Mouse (Mus musculus): ENCODE data around the gene Tril.
A peak's percentile ranks its signal among the peaks of the same experiment; 100 is the strongest.

Tril gene

DNA sequence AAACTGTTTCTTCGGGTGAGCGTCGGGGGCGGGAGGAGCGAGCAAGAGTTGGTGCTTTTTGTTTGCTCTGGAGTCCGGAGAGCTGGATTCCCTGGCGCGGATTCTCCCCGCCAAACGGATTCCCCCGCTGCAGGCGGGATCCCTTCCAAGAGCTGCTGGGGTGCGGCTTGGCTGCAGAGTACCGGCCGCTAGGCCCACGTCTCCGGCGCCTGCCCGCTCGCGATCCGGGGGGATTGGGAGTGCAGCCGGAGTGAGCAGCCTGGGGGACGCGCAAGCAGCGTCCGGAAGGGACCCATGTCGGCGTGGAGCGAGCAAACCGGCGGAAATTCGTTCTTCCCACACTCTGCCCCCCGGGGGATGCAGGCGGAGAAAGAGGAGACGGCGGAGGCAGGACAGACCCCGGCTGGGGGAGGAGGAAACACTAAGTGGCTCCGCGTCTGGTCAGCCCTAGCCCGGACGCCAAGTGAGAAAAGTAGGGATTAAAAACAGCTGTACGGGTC is at the start of gene Tril:
Tril (minus strand) TSS at position 345 of the 500 bp plus-strand sequence.
- DNase-seq (ENCODE audit: extremely low spot score, low spot score): no peak

DNA sequence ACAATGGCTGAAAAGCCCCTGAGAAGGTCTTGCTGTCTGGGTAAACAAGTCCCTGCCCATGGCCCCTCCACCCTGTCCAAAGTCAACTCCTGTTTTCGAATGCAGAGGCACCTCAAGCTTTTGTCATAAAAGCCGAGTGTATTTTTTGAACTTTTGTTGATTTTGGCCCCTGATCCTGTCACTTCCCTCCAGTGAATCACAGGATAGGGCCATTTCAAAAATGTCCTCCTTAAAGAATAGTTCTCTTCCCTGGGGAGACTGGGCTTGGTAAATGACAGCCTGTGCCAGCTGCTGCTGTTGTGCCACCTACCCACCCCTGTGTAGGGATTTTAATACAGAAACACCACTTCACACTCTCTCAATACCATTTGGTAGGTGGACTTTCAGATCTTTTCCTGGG is 42.4 kb upstream of the Tril start:
- no peak for DNase-seq (ENCODE audit: extremely low spot score, low spot score)

DNA sequence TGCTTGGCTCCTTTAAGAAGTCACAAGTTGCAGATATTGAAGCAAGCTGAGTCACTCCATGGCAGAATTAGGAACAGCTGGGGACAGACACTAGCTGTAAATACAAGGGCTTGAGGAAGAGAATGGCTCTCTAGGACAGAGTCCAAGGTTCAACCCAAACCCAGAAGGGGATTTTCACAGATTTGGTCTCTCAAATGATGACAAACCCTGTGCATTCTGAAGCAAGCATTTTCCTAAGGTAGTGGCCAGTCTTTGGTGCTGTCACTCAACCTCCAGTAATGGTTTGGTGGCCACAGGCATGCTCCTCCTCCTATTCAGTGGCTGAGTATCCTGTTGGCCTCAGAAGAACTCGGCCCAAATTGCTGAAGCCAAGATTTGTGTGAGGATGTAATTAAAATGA is 38.5 kb upstream of the Tril start:
- DNase-seq (ENCODE audit: extremely low spot score, low spot score): no peak

DNA sequence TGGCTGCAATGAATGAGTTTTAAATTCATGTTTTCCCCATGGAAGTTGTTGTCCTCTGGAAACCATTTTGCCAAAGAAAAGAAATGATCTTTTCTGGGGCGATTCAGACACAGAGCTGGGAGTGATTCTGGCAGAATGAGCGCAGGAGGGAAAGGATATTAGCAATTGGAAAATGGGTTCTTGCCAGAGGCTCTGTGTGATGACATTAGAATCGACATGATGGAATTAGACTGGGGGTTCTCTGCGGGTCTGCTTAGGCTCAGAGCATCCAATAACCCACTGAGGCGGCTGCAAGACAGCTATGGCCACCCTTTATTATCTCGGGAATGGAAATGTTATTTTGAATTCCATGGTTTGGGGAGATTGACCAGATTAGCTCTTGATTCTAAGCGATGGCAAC is 37.2 kb upstream of the Tril start:
- no peak for DNase-seq (ENCODE audit: extremely low spot score, low spot score)

DNA sequence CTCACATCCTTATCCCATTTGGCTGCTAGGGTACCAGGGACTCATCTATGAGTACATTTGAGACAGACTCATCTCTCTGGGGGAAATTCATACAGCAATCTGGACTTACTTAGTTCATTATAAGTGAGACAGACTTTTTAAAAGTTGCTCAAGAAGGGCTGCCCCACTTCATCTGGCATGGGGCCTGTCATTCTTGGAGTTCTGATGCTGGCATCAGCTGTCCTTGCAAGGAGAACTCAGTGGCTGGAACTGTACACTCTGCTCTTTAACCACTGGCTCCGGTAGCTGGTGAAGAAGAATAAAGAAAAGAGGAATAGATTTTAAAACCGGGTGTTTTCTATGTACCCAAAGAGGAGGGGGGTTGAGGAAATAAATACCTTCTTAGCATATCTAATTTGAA is 36.1 kb upstream of the Tril start:
- DNase-seq (ENCODE audit: extremely low spot score, low spot score): no peak

DNA sequence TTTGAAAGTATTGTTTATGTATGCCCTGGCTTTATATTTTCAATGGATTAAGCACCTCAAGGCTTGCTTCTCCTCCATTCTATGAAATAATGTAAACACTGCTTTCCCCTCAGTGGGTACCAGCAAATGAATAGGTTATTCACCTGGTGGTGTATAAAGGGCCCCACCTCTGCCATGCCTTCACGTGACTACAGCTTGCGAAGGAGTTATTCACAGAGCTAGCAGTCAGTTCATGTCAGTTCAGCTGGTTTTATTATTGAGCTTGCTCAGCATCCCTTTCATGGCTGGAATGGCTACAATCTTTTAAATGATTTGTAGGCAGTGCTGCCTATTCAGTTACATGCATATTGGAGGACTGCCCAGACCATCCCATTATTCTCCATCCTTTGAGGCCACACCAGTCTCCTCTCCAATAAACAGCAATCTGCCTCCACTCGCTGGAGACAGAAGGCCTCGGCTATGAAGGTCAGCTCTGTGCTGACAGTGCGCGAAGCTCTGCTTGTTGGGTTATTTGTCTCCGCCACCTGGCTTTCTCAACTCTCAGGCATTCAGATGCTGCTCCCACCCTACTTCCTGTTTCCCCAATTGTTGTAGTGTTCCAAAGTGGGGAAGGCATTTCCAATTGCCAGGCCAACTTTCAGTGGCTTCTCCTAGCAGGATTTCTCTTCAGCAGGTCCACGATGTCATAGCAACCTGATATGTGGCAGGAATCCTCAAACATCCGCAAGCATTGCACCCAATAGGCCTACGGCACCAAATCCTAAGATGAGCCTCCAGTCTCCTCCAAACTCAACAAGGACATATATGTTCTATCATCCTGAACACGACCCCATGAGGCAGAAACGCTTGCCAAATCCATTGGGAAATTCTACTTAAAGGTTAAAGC is 34.6 kb upstream of the Tril start:
- no peak for DNase-seq (ENCODE audit: extremely low spot score, low spot score)

DNA sequence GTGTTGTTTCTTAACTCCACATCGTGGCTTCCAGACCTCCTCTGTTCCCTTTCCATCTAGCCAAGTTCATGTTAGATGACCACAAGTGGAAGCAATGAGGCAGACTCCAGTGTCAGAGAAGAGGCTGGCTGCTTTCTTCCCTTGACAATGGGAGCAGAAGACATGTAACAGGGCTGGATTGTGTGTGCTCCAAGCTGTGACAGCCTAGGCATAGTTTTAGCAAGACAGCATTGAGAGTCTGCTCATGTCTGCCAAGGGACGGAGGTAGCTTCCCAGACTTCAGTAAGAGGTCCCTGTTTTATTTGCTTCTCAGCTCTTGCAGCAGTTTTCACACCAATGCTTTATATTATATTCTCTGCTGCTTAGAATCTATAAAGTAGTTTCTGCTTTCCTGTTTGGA is 33.6 kb upstream of the Tril start:
- no peak for DNase-seq (ENCODE audit: extremely low spot score, low spot score)

DNA sequence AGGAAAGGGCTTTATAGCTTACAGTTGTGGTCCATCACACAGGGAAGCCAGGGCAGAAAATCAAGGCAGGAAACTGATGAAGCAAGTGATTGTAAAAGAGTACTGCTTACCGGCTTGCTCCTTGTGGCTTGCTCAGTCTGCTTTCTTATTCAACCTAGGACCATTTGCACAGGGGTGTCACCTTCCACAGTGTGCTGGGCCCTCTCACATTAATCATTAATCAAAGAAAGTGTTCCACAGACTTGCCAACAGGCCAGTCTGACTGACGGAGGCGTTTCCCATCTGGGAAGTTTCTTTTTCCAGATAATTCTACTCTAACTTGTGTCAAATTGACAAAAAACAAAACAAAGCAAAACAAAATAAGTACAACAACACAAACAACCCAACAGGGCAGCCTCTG is 32.9 kb upstream of the Tril start:
- DNase-seq (ENCODE audit: extremely low spot score, low spot score): no peak

DNA sequence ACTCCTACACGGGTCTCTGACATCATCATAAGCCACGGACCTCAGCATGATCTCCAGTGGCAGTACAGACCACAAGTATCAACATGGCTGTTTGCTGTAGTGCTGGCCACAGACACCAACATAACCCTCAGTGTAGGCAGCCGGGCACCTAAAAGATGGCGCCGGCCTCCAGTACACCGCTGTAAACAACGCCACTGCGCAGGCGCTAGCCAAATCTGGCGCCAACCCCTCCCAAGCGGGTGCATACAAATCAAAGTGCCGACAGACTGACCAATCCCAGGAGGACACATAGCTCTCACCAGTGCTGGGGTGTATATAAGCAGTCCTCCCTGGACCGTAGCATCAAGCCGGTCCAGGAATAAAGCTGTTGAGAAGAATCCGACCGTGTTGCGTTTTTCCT is 24.0 kb upstream of the Tril start:
- no peak for DNase-seq (ENCODE audit: extremely low spot score, low spot score)

DNA sequence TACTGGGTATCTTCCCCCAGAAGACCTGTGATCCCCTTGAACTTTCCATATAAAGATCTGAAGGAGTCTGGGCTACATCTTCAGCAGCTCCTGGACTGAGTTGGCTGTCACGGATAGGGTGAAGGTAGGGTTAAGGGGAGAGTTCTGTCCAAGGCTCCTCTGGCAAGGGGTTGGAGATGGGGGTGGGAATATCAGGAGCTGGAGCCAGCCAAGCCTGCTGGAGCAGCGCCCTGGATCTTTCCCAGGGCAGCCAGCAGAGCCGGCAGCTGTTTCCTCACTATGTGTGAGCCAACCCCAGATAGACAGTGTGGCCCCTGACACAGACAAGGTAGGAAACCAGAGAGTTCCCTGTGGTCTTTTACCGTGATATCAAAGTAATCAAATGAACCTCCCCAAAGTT is 4.6 kb upstream of the Tril start:
- no peak for DNase-seq (ENCODE audit: extremely low spot score, low spot score)

DNA sequence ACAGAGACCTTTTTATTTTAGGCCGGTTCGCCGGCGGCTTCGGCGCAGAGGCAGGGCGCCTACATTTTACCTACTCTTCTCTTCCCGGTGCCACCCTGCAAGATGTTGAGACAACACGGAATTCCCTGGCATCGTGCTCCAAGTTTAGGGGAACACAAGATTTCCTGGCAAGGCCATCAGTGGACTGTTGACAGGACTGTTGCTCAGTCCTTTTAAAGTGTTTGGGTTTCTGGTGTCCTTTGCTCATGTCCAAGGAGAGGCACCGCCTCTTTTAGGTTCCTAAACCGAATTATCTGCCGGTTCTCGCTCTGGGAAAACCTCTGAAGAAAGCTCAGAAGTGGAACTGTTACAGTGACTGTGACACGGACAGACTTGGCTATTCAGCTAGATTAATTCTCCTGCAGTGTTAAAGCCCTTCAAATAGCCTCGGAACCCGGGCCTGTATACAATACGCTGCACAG is 441 bp upstream of the Tril start:
- DNase-seq (ENCODE audit: extremely low spot score, low spot score): no peak

DNA sequence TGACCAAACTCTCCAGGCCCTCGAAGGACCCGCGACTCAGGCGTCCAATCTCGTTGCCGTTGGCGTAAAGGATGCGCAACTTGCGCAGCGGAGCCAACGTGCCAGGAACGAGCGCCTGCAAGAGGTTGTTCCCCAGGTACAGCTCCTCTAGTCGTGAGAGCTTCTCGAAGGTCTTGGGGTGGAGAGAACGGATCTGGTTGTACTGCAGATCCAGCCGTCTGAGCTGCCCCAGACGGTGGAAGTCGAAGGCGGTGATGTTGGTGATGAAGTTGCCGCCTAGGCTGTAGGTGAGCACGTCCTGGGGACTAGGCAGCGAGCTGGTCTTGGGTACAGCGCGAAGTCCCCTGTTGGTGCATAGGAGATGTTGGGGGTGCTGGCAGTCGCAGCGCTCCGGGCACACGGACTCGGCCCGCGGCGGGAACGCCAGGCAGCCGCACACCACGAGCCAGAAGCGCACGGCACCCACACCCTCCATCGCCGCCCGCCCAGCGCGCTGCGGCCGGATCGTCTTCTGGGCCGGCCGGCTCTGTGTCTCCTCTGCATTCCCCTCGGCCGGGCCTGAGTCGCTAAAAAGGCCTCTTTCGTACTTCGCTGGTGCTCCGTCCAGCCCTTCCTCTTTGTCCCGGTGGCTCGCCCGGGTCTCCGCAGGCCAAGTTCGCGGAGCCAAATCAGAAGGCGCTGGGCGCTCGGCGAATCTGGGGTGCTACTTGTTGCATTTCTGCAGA is 707 bp downstream of the Tril start:
- DNase-seq (ENCODE audit: extremely low spot score, low spot score): peak; percentile 88

DNA sequence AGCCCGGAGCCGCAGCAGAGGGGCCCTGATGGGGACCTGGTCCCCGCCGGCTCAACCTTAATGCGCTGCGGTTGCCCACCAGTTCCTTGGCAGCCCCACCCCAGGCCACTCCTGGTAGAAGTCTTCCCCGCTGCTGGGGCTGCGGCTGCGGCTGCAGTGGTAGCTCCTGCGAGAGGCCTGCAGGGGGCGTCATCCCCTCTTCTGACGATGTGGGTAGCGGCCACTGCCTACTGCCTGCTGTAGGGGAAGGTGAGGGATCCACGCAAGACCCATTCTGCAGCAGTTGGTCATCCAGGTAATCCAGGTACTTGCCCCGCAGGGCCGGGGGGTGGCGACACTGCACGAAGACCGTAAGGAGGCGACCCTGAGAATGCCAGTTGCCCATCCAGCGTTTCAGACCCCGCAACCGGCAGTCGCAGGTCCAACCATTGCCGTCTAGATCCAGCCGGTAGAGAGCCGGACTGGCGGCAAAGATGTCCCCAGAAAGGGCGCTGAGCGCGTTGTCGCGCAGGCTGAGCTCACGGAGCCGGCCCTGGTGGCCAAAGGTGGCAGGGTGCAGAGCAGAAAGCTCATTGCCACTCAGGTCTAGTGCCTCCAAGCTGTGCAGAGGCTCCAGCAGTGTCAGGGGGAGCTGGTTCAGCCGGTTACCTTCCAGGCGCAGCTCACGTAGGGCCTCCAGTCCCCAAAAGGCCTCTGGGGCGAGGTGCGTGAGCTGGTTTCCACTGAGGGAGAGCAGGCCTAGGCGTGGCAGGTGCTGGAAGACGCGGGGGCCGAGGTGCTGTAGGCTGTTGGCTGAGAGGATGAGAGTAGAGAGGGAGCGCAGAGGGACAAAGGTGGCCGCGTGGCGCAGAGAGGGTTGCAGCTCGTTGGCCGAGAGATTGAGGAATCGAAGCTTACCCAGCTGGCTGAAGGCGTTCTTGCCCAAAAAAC is 1.6 kb downstream of the Tril start:
- peak; percentile 69 for DNase-seq (ENCODE audit: extremely low spot score, low spot score)

DNA sequence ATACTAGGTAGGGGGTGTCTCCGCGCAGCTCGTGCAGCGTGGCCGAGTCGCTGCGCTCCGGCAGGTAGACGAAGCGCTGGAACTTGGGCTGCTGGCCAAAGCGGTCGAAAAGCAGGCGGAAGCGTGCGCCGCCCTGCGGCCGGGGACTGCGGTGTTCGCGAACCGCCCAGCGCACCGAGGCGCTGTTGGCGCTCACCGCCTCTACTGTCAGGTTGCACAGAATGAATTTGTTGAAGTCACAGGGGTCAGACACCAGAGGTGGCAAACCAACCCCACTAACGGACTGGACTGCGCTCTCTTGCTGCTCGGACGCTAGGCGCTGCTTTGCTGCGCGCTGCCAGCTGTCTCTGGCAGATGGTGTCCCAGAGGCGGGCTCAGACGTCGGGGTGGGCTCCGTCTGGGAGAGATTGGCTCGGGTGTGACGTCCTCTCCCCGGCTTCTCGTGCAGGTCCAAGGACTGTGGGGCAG is 2.3 kb downstream of the Tril start:
- peak; percentile 82 for DNase-seq (ENCODE audit: extremely low spot score, low spot score)

DNA sequence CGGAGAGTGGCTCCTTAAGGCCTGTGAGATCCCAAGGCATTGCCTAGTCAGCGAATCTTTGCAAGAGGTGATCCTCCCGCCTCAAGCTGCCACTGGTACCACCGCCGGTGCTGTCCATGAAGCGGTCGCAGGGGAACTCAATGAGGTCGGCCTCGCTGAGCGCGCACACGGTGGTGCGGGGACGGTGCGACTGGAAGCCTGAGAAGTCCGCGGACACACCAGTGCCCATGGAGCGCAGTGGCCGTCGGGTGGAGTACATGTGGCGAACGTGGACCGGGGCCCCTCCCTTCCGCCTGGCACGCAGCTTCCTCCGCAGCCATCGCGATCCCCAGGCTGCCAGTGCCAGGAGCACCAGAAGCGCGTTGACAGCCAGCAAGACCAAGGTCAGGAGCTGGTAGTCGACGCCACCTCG is 2.9 kb downstream of the Tril start:
- peak; percentile 52 for DNase-seq (ENCODE audit: extremely low spot score, low spot score)

DNA sequence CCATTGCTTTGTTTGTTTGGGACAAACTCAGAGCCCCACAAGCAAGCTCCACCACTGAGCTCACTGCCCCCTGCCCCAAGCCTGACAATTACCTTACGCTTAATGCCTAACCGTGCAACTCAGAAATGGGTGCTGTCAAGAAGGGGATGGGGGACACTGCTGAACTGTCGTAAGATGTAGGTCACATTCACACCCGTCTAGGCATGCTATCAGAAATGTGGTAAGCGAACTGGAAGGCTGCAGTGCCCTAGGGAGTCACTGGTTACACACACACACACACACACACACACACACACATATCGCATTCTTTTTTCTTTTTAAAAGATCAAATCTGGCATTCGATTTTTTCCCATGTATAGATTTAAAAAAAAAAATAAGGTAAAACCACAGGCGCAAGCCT is 4.0 kb downstream of the Tril start:
- DNase-seq (ENCODE audit: extremely low spot score, low spot score): no peak

DNA sequence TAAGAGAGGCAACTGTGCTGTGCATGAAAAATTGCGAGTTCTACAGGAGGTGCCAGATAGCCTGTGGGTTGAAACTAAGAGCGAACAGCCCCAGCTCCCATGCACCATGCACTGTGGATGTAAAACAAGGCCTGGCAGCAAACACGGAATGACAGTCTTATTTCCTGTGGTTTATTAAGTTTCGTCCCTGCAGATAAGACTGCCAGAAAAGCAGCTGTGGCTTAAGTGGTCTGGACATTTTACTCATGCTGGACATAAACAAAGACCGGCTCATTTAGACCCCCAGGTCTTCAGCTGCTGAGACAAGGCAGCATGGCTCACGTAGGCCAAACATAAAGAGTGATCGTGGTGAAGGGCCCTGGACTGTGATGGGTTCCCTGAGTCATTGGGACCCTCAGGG is 4.9 kb downstream of the Tril start:
- no peak for DNase-seq (ENCODE audit: extremely low spot score, low spot score)

DNA sequence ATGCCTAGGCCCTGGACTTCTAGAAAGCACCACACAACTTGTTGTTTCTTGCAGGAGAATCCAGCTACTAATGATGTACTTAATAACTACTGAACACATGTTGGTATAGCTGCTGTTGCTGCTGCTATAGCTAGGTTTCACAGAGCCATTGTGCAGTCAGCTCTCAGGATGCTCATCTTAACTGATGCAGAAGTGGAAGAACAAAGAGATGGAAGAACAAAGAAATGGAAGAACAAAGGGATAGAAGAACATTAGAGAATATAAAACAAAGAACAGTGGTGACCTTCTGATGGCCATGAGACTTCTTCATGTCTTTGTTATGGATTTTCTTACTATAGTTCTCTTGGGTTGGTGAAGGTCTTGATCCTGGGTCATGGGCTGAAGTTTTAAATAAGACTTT is 6.4 kb downstream of the Tril start:
- no peak for DNase-seq (ENCODE audit: extremely low spot score, low spot score)

DNA sequence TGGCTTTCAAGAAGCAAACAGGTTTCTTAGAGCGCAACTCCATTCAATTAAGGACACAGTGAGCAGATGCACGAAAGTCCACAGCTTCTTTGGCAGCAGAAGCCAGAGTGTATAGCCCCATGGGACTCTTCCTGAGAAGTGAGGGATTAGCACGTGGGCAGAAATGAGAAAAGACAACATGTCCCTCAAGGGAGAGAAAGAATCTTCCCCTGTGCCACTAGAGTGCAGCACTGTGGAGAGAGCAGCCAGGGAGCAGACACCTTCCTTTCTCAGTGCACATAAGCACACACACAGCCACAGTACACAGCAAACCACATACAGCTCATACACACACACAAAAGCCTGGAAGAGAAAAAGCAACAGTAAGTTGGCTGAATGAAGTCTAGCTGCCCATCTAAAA is 8.4 kb downstream of the Tril start:
- no peak for DNase-seq (ENCODE audit: extremely low spot score, low spot score)

DNA sequence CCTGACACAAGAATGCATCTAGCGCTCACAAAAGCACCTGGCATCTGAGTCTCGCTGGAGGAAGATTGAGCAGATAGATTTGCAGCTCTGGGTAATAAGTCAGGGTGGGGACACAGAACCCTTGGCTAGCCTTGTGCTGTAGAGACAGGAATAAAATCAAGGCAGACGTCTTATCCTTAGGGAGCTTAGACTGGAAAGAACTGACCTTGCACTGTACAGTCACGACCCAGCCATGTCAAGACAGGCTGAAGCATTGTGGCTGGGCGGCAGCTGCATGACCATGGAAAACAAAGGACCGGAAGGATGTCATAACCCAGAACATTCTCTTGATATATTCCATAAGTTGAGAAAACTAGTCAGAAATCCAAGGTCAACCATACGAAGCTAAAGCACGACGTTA is 11.8 kb downstream of the Tril start:
- no peak for DNase-seq (ENCODE audit: extremely low spot score, low spot score)

DNA sequence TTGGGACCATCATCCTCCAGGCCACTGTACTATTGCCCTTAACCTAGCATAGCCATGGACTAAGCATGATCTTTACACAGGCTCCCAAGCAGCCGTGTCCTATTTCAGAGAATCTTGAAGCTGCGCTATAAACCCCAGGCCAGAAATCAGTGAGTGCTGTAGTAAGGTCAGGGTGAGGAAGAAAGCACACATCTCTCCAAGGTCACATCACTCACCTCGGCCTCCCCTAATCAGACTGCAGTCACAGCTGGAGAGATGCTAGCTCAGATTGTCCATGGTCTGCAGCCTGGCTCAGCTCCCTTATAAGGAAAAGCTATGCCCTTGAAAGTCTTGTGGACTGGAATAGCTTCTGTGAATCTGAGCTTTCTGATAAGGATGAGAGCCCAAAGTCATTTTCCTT is 13.4 kb downstream of the Tril start:
- DNase-seq (ENCODE audit: extremely low spot score, low spot score): no peak
